Mouse (Mus musculus) intestine, postnatal 0 days (tissue): ENCODE results near the gene Ints3. TPM values are rescaled to one million over a fixed set of nuclear protein-coding genes. Genes with fewer than 3 reads are reported as not detected.

Experiments used
- ATAC-seq: fragments of 200-750 bp; cut with Nextera tagmentation; 2 replicates; pipeline ENCODE4 v1.8.0; 2017; ENCODE audit warnings: mild to moderate bottlenecking, moderate TSS enrichment, moderate library complexity
- H3K27ac ChIP-seq: fragments of 300-500 bp; sonication (generic); 2 replicates; pipeline ENCODE4 v1.5.1; 2014; ENCODE audit warnings: mild to moderate bottlenecking, low read depth, low read length, moderate library complexity
- H3K27me3 ChIP-seq: fragments of 300-500 bp; sonication (generic); replicated peaks from 2 replicates; pipeline ENCODE4 v1.6.1; 2014; ENCODE audit warnings: low read length, mixed read lengths; ENCODE audit not compliant: control insufficient read depth, insufficient read depth
- H3K36me3 ChIP-seq: fragments of 300-500 bp; sonication (generic); 2 replicates; pipeline ENCODE4 v1.6.1; 2014; ENCODE audit warnings: mild to moderate bottlenecking, moderate library complexity; ENCODE audit not compliant: control insufficient read depth, insufficient read depth
- H3K4me1 ChIP-seq: fragments of 300-500 bp; sonication (generic); replicated peaks from 2 replicates; pipeline ENCODE4 v1.6.1; 2014; ENCODE audit warnings: antibody characterized with exemption, low read length, mixed read lengths; ENCODE audit not compliant: control insufficient read depth, insufficient read depth
- H3K4me2 ChIP-seq: fragments of 300-500 bp; sonication (generic); replicated peaks from 2 replicates; pipeline ENCODE4 v1.6.1; 2014; ENCODE audit warnings: low read depth, mild to moderate bottlenecking, moderate library complexity
- H3K4me3 ChIP-seq: fragments of 300-500 bp; sonication (generic); 2 replicates; pipeline ENCODE4 v1.5.1; 2014; ENCODE audit warnings: low read depth, low read length
- H3K9ac ChIP-seq: fragments of 300-500 bp; sonication (generic); 2 replicates; pipeline ENCODE4 v1.6.1; 2014; ENCODE audit warnings: mild to moderate bottlenecking, low read depth, low read length
- H3K9me3 ChIP-seq: fragments of 300-500 bp; sonication (generic); 2 replicates; pipeline ENCODE4 v1.6.1; 2016; ENCODE audit warnings: mixed run types; ENCODE audit not compliant: control insufficient read depth
- CTCF ChIP-seq: sonication (generic); IDR thresholded peaks from 2 replicates; pipeline ENCODE4 v1.5.1; 2016; ENCODE audit warnings: low read depth, mild to moderate bottlenecking, control low read depth, antibody characterized with exemption, moderate library complexity
- WGBS: fragments of 180-500 bp; shearing (Covaris S2); extraction: QIAGEN DNeasy Blood & Tissue Kit; methylation state at CpG from one replicate; pipeline ENCODE4 v1.1.7; 2014; 5-methylcytosine and 5-hydroxymethylcytosine counted together
- polyA plus RNA-seq: library from polyadenylated mRNA; unstranded; fragments of >200 nt; fragmentation: Nextera tagmentation; extraction: Ambion mirVana; gene quantifications from 2 replicates; pipeline ENCODE4 v1.2.1, GENCODE M21; 2015

Ints3 gene
- polyA plus RNA-seq, 1 experiment from 2014 or later: 8.8 TPM

GRCm38 (mm10) chr3:90466311-90466766 lies 32.9 kb upstream of the Ints3 start:
- peak overlapping the region; percentile 96 for H3K4me2 ChIP-seq
- peak; percentile 95 for TF ChIP-seq CTCF
- under 1% methylated on average over 15 of the region's 15 CpGs for WGBS

GRCm38 (mm10) chr3:90465686-90466310 lies 32.4 kb upstream of the Ints3 start, which contains the start of gene Npr1:
Npr1 (minus strand) TSS chr3:90465866.
- H3K27ac ChIP-seq: no peak within 1 kb of the TSS; the same call in 1 of the 2 replicates
- H3K4me3 ChIP-seq: peak within 1 kb of the TSS; percentile 57
- peak within 1 kb of the TSS; percentile 47 for H3K9ac ChIP-seq
- no peaks in the 10 kb centered on the region for H3K9me3 ChIP-seq
- H3K27me3 ChIP-seq: peaks cover 28% of the 10 kb centered on the region
- peak; percentile 23; the same call in 1 of the 2 replicates for ATAC-seq
- peak within 1 kb of the TSS; percentile 96 for H3K4me2 ChIP-seq
- H3K4me1 ChIP-seq: peaks cover 5% of the 10 kb centered on the region; the same call in 1 of the 2 replicates
- no peak for TF ChIP-seq CTCF
- under 1% methylated on average over 32 of the region's 49 CpGs for WGBS
- H3K36me3 ChIP-seq: no peaks in the 10 kb centered on the region

More at GRCm38 (mm10) chr3:90466311-90466766, 32.9 kb upstream of the Ints3 start:
- H3K27ac ChIP-seq: no peak overlapping the region
- H3K4me1 ChIP-seq: peaks cover 5% of the 10 kb centered on the region; the same call in 1 of the 2 replicates
- no peaks in the 10 kb centered on the region for H3K9me3 ChIP-seq
- H3K27me3 ChIP-seq: peaks cover 28% of the 10 kb centered on the region
- H3K9ac ChIP-seq: 0 out of 2 replicates have a peak overlapping the region, but pooled peaks have one; percentile 47
- no peaks in the 10 kb centered on the region for H3K36me3 ChIP-seq
- ATAC-seq: peak; percentile 43; the same call in 1 of the 2 replicates
- peak overlapping the region; percentile 57 for H3K4me3 ChIP-seq

GRCm38 (mm10) chr3:90465081-90465685 lies 31.8 kb upstream of the Ints3 start:
- peak overlapping the region; percentile 96 for H3K4me2 ChIP-seq
- peak; percentile 21 for ATAC-seq
- no peaks in the 10 kb centered on the region for H3K9me3 ChIP-seq
- H3K9ac ChIP-seq: peak overlapping the region; percentile 47
- TF ChIP-seq CTCF: no peak
- peaks cover 5% of the 10 kb centered on the region; the same call in 1 of the 2 replicates for H3K4me1 ChIP-seq
- peak overlapping the region; percentile 57 for H3K4me3 ChIP-seq
- H3K36me3 ChIP-seq: no peaks in the 10 kb centered on the region
- WGBS: under 1% methylated on average over 75 of the region's 75 CpGs
- H3K27ac ChIP-seq: no peak overlapping the region; the same call in 1 of the 2 replicates
- peaks cover 28% of the 10 kb centered on the region for H3K27me3 ChIP-seq

- WGBS: 31% methylated on average over 37 of the region's 37 CpGs
- peak overlapping the region; percentile 57 for H3K4me3 ChIP-seq
- peaks cover 28% of the 10 kb centered on the region for H3K27me3 ChIP-seq
- no peaks in the 10 kb centered on the region for H3K36me3 ChIP-seq
- H3K27ac ChIP-seq: no peak overlapping the region
- TF ChIP-seq CTCF: no peak
- H3K9ac ChIP-seq: peak overlapping the region; percentile 47; the same call in 1 of the 2 replicates
- peak overlapping the region; percentile 96 for H3K4me2 ChIP-seq
- peaks cover 5% of the 10 kb centered on the region; the same call in 1 of the 2 replicates for H3K4me1 ChIP-seq
- no peaks in the 10 kb centered on the region for H3K9me3 ChIP-seq
- ATAC-seq: no peak
These were observed 31.2 kb upstream of the Ints3 start for GRCm38 (mm10) chr3:90464552-90465080.

GRCm38 (mm10) chr3:90462579-90462978 lies 29.2 kb upstream of the Ints3 start:
- no peaks in the 10 kb centered on the region for H3K9me3 ChIP-seq
- no peak overlapping the region for H3K4me3 ChIP-seq
- H3K4me1 ChIP-seq: peaks cover 5% of the 10 kb centered on the region; the same call in 1 of the 2 replicates
- H3K36me3 ChIP-seq: no peaks in the 10 kb centered on the region
- no peak for ATAC-seq
- peak; percentile 29 for TF ChIP-seq CTCF
- H3K9ac ChIP-seq: no peak overlapping the region
- peaks cover 28% of the 10 kb centered on the region for H3K27me3 ChIP-seq
- 29% methylated on average over 7 of the region's 7 CpGs for WGBS
- no peak overlapping the region for H3K4me2 ChIP-seq
- H3K27ac ChIP-seq: no peak overlapping the region

- H3K4me1 ChIP-seq: peaks cover 5% of the 10 kb centered on the region; the same call in 1 of the 2 replicates
- whole genome bisulfite sequencing: 74% methylated on average over 3 of the region's 3 CpGs
These were observed 28.5 kb upstream of the Ints3 start for GRCm38 (mm10) chr3:90461935-90462334.

More at GRCm38 (mm10) chr3:90461935-90462334, 28.5 kb upstream of the Ints3 start:
- TF ChIP-seq CTCF: no peak
- peaks cover 28% of the 10 kb centered on the region for H3K27me3 ChIP-seq
- H3K4me3 ChIP-seq: no peak overlapping the region
- H3K4me2 ChIP-seq: no peak overlapping the region
- H3K36me3 ChIP-seq: no peaks in the 10 kb centered on the region
- H3K9me3 ChIP-seq: no peaks in the 10 kb centered on the region
- no peak overlapping the region for H3K27ac ChIP-seq
- no peak for ATAC-seq
- no peak overlapping the region for H3K9ac ChIP-seq
